Mouse (Mus musculus): ENCODE results near the gene Runx2. TPM values are rescaled to one million over a fixed set of nuclear protein-coding genes. Genes with fewer than 3 reads are reported as not detected.

Gene Runx2
- polyA plus RNA-seq, 1 experiment from 2014 or later: 28.9 TPM

DNA sequence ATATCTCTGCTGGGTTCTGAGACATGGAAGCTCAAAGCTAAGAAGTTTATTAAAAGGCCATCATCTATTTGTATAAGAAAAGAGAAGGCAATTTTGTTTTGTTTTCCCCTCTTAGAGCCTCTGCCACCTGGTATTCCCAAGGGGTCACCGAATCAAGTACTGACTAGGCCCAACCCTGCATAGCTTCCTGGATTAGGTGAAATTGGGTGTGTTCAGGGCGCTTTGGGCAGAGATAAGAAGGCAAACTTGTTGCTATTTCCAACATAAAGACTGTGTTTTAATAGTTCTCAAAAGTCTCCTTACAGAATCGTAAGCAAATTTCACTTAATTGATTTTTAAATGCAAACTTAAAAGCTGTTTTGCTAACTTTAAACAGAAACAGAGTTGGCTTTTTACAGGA is 173.7 kb downstream of the Runx2 start:
- 83% methylated on average over 3 of the region's 3 CpGs for WGBS
- Histone ChIP-seq H3K4me3 (ENCODE audit: low read depth, low read length) (no peak overlapping the region), H3K4me2 (ENCODE audit: low read depth, low read length) (no peak overlapping the region)

DNA sequence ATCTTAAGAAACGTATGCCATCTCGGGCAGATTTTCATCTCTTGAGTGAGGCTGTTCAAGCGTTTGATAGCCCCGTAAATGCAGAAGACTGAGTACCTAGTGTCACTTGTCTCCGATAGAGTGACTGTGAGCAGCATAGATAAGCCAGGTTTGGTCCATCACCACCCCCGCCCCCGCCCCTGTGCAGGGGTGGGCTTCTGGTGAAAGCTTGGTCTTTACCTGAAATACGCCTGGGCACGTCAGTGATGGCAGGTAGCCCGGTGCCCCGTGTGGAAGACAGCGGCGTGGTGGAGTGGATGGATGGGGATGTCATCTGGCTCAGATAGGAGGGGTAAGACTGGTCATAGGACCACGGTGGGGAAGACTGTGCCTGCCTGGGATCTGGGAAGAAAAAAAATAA is 175.2 kb downstream of the Runx2 start:
- WGBS: 87% methylated on average over 14 of the region's 14 CpGs
- no peak for DNase-seq (ENCODE audit: low spot score)

More for the DNA sequence above, 173.7 kb downstream of the Runx2 start:
- DNase-seq (ENCODE audit: low spot score) (no peak), ATAC-seq (ENCODE audit: low read depth) (no peak)
- no peaks in the 10 kb centered on the region for H3K27me3 ChIP-seq (replicated peaks; ENCODE audit: control insufficient read depth, insufficient read depth, low read length)
- H3K4me1 ChIP-seq (ENCODE audit: control insufficient read depth, insufficient read depth, low read length): no peaks in the 10 kb centered on the region
- peaks cover 11% of the 10 kb centered on the region; the same call in 1 of the 2 replicates for H3K36me3 ChIP-seq (ENCODE audit: control insufficient read depth, insufficient read depth, low read length)
- H3K9me3 ChIP-seq (ENCODE audit: control insufficient read depth, low read length): no peaks in the 10 kb centered on the region
- H3K9ac ChIP-seq (ENCODE audit: low read depth, low read length): no peak overlapping the region
- no peak overlapping the region for H3K27ac ChIP-seq (replicated peaks; ENCODE audit: low read depth, low read length)

DNA sequence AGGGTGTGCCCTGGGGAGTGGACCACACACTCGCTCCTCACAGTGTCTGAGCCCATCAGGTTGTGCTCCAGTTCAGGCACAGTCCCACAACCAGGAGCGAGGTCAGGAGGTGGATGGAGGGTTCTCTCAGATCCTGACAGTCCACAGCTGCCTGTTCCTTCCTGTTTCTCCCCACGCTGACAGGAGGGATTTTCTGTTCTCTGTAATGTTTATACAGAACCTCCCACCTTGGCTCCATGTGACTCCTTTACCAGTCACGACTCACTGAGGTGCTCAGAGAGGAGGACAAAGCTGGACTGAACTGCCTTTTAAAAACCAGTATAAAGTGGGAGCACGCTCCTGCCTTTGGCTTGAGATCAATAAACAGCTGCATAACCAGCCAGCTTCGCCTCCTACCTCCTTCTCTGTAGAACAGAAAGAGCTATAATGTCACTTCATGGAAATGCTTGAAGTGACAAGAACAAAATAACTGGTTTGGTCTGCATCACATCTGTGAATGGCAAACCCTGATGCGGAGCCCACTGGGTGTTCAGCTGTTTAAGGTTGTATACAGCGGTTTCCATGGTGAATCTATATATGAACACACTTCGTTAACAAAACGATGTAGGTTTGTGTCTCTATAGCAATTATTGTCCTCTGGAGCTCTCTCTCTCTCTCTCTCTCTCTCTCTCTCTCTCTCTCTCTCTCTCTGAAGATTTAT is 177.3 kb downstream of the Runx2 start:
- Histone ChIP-seq H3K4me3 (ENCODE audit: low read depth, low read length) (no peak overlapping the region), H3K27me3 (replicated peaks; ENCODE audit: control insufficient read depth, insufficient read depth, low read length) (no peaks in the 10 kb centered on the region), H3K4me2 (ENCODE audit: low read depth, low read length) (no peak overlapping the region), H3K9me3 (ENCODE audit: control insufficient read depth, low read length) (no peaks in the 10 kb centered on the region), H3K9ac (ENCODE audit: low read depth, low read length) (no peak overlapping the region), H3K36me3 (ENCODE audit: control insufficient read depth, insufficient read depth, low read length) (peaks cover 11% of the 10 kb centered on the region; the same call in 1 of the 2 replicates), H3K4me1 (ENCODE audit: control insufficient read depth, insufficient read depth, low read length) (no peaks in the 10 kb centered on the region), H3K27ac (replicated peaks; ENCODE audit: low read depth, low read length) (no peak overlapping the region)
- ATAC-seq (ENCODE audit: low read depth) (no peak), DNase-seq (ENCODE audit: low spot score) (no peak)
- 69% methylated on average over 10 of the region's 10 CpGs for WGBS

More for the DNA sequence above, 175.2 kb downstream of the Runx2 start:
- H3K27ac ChIP-seq (replicated peaks; ENCODE audit: low read depth, low read length): no peak overlapping the region
- no peaks in the 10 kb centered on the region for H3K4me1 ChIP-seq (ENCODE audit: control insufficient read depth, insufficient read depth, low read length)
- H3K9ac ChIP-seq (ENCODE audit: low read depth, low read length): no peak overlapping the region
- no peaks in the 10 kb centered on the region for H3K9me3 ChIP-seq (ENCODE audit: control insufficient read depth, low read length)
- peaks cover 11% of the 10 kb centered on the region; the same call in 1 of the 2 replicates for H3K36me3 ChIP-seq (ENCODE audit: control insufficient read depth, insufficient read depth, low read length)
- no peaks in the 10 kb centered on the region for H3K27me3 ChIP-seq (replicated peaks; ENCODE audit: control insufficient read depth, insufficient read depth, low read length)
- no peak overlapping the region for H3K4me3 ChIP-seq (ENCODE audit: low read depth, low read length)
- H3K4me2 ChIP-seq (ENCODE audit: low read depth, low read length): no peak overlapping the region
- no peak for ATAC-seq (ENCODE audit: low read depth)

DNA sequence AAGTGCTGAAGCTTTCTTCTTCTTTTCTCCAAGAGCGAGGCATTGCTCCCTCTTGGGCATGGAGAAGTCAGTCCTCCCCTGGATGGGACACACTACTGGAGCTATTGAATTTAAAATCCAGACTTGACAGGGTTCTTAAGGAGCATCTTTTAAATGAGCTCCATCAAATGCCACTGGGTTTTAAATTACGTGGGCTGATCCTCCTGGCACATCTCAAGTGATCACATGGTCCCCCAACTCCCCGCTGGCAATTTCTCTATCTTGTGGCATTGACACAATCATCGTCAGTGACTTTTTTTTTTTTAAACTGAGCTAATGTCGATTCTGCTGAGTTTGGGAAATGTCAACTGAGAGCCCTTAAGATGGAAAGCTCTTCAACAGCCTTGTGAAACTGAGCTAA is 180.1 kb downstream of the Runx2 start:
- Histone ChIP-seq H3K27ac (replicated peaks; ENCODE audit: low read depth, low read length) (no peak overlapping the region), H3K9ac (ENCODE audit: low read depth, low read length) (no peak overlapping the region), H3K27me3 (replicated peaks; ENCODE audit: control insufficient read depth, insufficient read depth, low read length) (no peaks in the 10 kb centered on the region), H3K9me3 (ENCODE audit: control insufficient read depth, low read length) (no peaks in the 10 kb centered on the region), H3K4me2 (ENCODE audit: low read depth, low read length) (no peak overlapping the region), H3K4me3 (ENCODE audit: low read depth, low read length) (no peak overlapping the region), H3K4me1 (ENCODE audit: control insufficient read depth, insufficient read depth, low read length) (no peaks in the 10 kb centered on the region), H3K36me3 (ENCODE audit: control insufficient read depth, insufficient read depth, low read length) (peaks cover 11% of the 10 kb centered on the region; the same call in 1 of the 2 replicates)
- 74% methylated on average over 5 of the region's 5 CpGs for WGBS
- no peak for DNase-seq (ENCODE audit: low spot score)
- ATAC-seq (ENCODE audit: low read depth): no peak

DNA sequence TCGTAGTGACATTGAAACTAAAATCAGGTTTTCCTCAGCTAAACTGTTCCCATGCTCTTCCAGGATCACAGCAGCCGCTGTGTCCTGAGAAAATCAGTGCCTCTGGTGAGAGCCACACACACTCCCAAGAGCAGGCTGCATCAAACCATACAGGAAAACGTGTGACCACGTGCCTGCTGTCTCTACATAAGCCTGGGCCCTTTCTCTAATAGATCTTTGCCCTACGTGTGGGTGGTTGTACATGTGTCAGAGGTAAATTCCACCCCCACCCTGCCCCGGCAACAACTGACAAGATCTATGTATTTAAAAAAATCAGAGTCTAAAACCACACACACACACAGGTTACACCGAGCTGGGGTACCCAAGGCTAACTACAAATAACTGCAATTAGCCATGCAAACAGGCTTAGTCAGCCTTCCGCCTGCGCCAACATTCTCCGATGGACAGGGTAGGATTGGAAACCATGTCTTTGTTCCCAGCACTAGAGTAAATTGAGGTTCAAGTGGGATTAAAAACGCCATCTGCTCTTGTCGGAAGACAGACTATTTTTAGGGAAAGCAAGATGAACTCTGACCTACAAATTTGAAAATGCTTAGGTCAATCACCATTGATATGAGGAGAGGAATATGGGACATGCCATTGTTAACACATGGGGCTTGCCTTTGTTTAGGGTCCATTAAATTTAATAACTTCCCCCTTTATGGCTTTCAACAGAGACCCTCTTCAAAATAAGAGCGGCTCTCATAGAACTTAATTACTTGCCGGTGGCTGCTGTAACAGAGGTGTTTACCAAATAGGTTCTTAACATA is 180.8 kb downstream of the Runx2 start:
- WGBS: 60% methylated on average over 14 of the region's 14 CpGs
- no peak overlapping the region for H3K9ac ChIP-seq (ENCODE audit: low read depth, low read length)
- DNase-seq (ENCODE audit: low spot score): no peak

DNA sequence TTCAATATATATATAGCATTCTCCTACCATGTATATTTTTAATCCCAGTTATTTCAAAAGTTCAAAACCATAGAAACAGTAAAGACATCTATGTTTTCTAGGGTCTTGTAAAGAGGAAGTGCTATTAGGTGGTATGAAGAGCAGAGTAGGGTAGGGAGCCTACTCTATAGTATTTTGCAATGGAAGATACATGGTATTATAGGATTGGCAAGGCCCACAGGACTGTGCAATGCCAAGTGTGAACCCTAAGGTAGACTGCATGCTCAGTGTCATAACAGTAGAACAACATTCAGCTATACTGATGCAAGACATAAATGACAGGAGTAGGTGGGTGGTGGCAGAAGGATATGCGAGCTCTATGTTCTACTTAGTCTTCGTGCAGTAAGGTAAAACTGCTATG is 181.7 kb downstream of the Runx2 start:
- no peak for ATAC-seq (ENCODE audit: low read depth)
- 94% methylated on average over 2 of the region's 2 CpGs for WGBS
- Histone ChIP-seq H3K9ac (ENCODE audit: low read depth, low read length) (no peak overlapping the region), H3K4me1 (ENCODE audit: control insufficient read depth, insufficient read depth, low read length) (no peaks in the 10 kb centered on the region), H3K9me3 (ENCODE audit: control insufficient read depth, low read length) (no peaks in the 10 kb centered on the region), H3K4me3 (ENCODE audit: low read depth, low read length) (no peak overlapping the region), H3K4me2 (ENCODE audit: low read depth, low read length) (no peak overlapping the region), H3K36me3 (ENCODE audit: control insufficient read depth, insufficient read depth, low read length) (no peaks in the 10 kb centered on the region), H3K27me3 (replicated peaks; ENCODE audit: control insufficient read depth, insufficient read depth, low read length) (no peaks in the 10 kb centered on the region), H3K27ac (replicated peaks; ENCODE audit: low read depth, low read length) (no peak overlapping the region)
- DNase-seq (ENCODE audit: low spot score): no peak

More for the DNA sequence above, 180.8 kb downstream of the Runx2 start:
- Histone ChIP-seq H3K27me3 (replicated peaks; ENCODE audit: control insufficient read depth, insufficient read depth, low read length) (no peaks in the 10 kb centered on the region), H3K4me2 (ENCODE audit: low read depth, low read length) (no peak overlapping the region), H3K36me3 (ENCODE audit: control insufficient read depth, insufficient read depth, low read length) (peaks cover 8% of the 10 kb centered on the region; the same call in 1 of the 2 replicates), H3K27ac (replicated peaks; ENCODE audit: low read depth, low read length) (no peak overlapping the region), H3K4me1 (ENCODE audit: control insufficient read depth, insufficient read depth, low read length) (no peaks in the 10 kb centered on the region), H3K9me3 (ENCODE audit: control insufficient read depth, low read length) (no peaks in the 10 kb centered on the region), H3K4me3 (ENCODE audit: low read depth, low read length) (no peak overlapping the region)
- ATAC-seq (ENCODE audit: low read depth): no peak

DNA sequence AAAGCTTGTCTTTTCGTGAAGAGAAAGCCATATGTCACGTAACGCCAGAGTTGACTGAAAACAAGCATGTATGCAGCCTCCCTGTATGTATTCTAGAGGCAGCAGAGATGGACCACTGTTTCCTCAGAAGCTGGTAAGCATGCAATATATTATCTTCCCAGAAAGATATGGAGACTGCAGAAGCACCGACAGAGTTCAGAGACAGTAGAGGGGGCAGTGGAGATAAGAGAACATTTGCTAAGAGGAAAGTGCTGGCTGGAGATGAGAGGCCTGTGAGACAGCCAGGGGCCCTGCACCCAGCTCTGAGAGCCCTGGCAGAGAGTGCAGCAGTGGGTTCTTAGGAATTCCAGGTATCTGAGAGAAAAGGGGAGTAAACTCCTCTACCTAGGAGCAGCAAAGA is 182.3 kb downstream of the Runx2 start:
- ATAC-seq (ENCODE audit: low read depth) (no peak), DNase-seq (ENCODE audit: low spot score) (no peak)
- Histone ChIP-seq H3K4me3 (ENCODE audit: low read depth, low read length) (no peak overlapping the region), H3K4me1 (ENCODE audit: control insufficient read depth, insufficient read depth, low read length) (no peaks in the 10 kb centered on the region), H3K36me3 (ENCODE audit: control insufficient read depth, insufficient read depth, low read length) (no peaks in the 10 kb centered on the region), H3K9ac (ENCODE audit: low read depth, low read length) (no peak overlapping the region), H3K27ac (replicated peaks; ENCODE audit: low read depth, low read length) (no peak overlapping the region), H3K9me3 (ENCODE audit: control insufficient read depth, low read length) (no peaks in the 10 kb centered on the region), H3K4me2 (ENCODE audit: low read depth, low read length) (no peak overlapping the region), H3K27me3 (replicated peaks; ENCODE audit: control insufficient read depth, insufficient read depth, low read length) (no peaks in the 10 kb centered on the region)
- WGBS: 79% methylated on average over 4 of the region's 4 CpGs

DNA sequence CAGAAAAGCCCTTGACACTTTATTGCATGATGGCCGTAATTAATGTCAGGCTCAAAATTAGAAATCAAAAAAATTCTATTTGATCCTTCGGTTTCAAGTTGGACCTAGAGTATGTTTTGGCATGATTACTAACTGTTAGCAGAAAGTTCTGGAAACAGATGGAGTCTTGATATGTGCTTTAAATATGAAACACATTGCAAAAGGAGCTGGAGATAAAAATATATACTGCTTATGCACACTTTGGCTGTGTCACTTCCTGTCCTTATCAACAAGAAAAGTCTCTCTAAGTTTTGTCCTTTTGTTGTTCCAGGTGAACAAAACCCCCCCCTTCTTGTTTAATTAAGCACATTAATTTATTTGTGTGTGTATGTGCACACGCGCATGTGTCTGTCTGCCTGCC is 183.0 kb downstream of the Runx2 start:
- no peak overlapping the region for H3K4me3 ChIP-seq (ENCODE audit: low read depth, low read length)
- no peak for DNase-seq (ENCODE audit: low spot score)
- H3K9me3 ChIP-seq (ENCODE audit: control insufficient read depth, low read length): no peaks in the 10 kb centered on the region
- no peaks in the 10 kb centered on the region for H3K36me3 ChIP-seq (ENCODE audit: control insufficient read depth, insufficient read depth, low read length)
- ATAC-seq (ENCODE audit: low read depth): no peak
- H3K4me1 ChIP-seq (ENCODE audit: control insufficient read depth, insufficient read depth, low read length): no peaks in the 10 kb centered on the region
- no peak overlapping the region for H3K27ac ChIP-seq (replicated peaks; ENCODE audit: low read depth, low read length)
- no peak overlapping the region for H3K9ac ChIP-seq (ENCODE audit: low read depth, low read length)
- H3K27me3 ChIP-seq (replicated peaks; ENCODE audit: control insufficient read depth, insufficient read depth, low read length): no peaks in the 10 kb centered on the region
- WGBS: 76% methylated on average over 4 of the region's 4 CpGs
- no peak overlapping the region for H3K4me2 ChIP-seq (ENCODE audit: low read depth, low read length)

Measured in embryonic facial prominence, embryonic 14.5 days (tissue).